Mouse (Mus musculus): ENCODE results near the gene Cog4.

GRCm38 (mm10) chr8:110842012-110842574 lies 4.3 kb upstream of the Cog4 start:
- TF ChIP-seq CTCF (IDR thresholded peaks at IDR 0.05; ENCODE audit: borderline replicate concordance, insufficient read depth, low read depth, low read length) (no peak), POLR2A (IDR thresholded peaks at IDR 0.05; ENCODE audit: borderline replicate concordance, insufficient read depth, low read length) (no peak)
